Mouse (Mus musculus) limb, embryonic 15.5 days (tissue): Measurements from ENCODE around the gene Rtraf. TPM values are rescaled to one million over a fixed set of nuclear protein-coding genes. Genes with fewer than 3 reads are reported as not detected.

Source experiments
- ATAC-seq: fragments of 200-750 bp; cut with Nextera tagmentation; 2 replicates; pipeline ENCODE4 v1.8.0; 2017; ENCODE audit warnings: low read depth, moderate TSS enrichment; ENCODE audit not compliant: insufficient number of reproducible peaks, low FRiP score, low TSS enrichment
- H3K27ac ChIP-seq: fragments of 300-500 bp; sonication (generic); 2 replicates; pipeline ENCODE4 v1.5.1; 2015; ENCODE audit warnings: moderate library complexity, mild to moderate bottlenecking, inconsistent platforms
- H3K27me3 ChIP-seq: fragments of 300-500 bp; sonication (generic); 2 replicates; pipeline ENCODE4 v1.6.1; 2015; ENCODE audit warnings: inconsistent platforms
- H3K36me3 ChIP-seq: fragments of 300-500 bp; sonication (generic); 2 replicates; pipeline ENCODE4 v1.6.1; 2015; ENCODE audit warnings: inconsistent platforms
- H3K4me1 ChIP-seq: fragments of 300-500 bp; sonication (generic); 2 replicates; pipeline ENCODE4 v1.6.1; 2015; ENCODE audit warnings: inconsistent platforms
- H3K4me2 ChIP-seq: fragments of 300-500 bp; sonication (generic); 2 replicates; pipeline ENCODE4 v1.6.1; 2015; ENCODE audit warnings: mild to moderate bottlenecking, inconsistent platforms
- H3K4me3 ChIP-seq: fragments of 300-500 bp; sonication (generic); 2 replicates; pipeline ENCODE4 v1.5.1; 2015; ENCODE audit warnings: mild to moderate bottlenecking, inconsistent platforms
- H3K9ac ChIP-seq: fragments of 300-500 bp; sonication (generic); 2 replicates; pipeline ENCODE4 v1.6.1; 2015; ENCODE audit warnings: inconsistent platforms
- H3K9me3 ChIP-seq: fragments of 300-500 bp; sonication (generic); 2 replicates; pipeline ENCODE4 v1.6.1; 2016; ENCODE audit warnings: inconsistent platforms
- WGBS: fragments of 180-500 bp; shearing (Covaris S2); methylation state at CpG from one replicate; pipeline ENCODE4 v1.1.7; 2015; 5-methylcytosine and 5-hydroxymethylcytosine counted together
- polyA plus RNA-seq: library from polyadenylated mRNA; unstranded; fragments of >200 nt; fragmentation: Nextera tagmentation; extraction: Ambion mirVana; gene quantifications from 2 replicates; pipeline ENCODE4 v1.2.1, GENCODE M21; 2015

Rtraf gene
- polyA plus RNA-seq, 1 experiment from 2014 or later, result 202 TPM

- Histone ChIP-seq H3K9ac (no peak overlapping the region), H3K4me2 (no peak overlapping the region), H3K36me3 (peaks cover 4% of the 10 kb centered on the region; the same call in 1 of the 2 replicates), H3K27me3 (no peaks in the 10 kb centered on the region), H3K9me3 (no peaks in the 10 kb centered on the region), H3K4me3 (no peak overlapping the region), H3K4me1 (peaks cover 16% of the 10 kb centered on the region), H3K27ac (peak overlapping the region; percentile 22; the same call in 1 of the 2 replicates)
- 92% methylated on average over 6 of the region's 6 CpGs for WGBS
- no peak for ATAC-seq
Observed at GRCm38 (mm10) chr14:19768648-19769047, 55.0 kb downstream of the Rtraf start.

DNA sequence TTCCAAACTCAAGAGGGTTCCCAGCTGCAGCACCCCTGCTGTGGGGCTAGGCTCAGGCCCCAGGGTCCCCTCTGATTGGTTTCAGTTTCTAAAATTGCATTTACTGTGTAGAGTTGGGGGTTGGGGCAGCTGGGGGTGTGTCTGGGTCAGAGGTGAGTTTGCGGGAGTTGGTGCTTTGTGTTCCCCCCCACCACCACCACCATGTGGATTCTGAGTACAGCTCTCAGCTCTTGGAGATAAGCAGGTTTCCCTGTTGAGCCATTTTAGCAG, 57.3 kb downstream of the Rtraf start:
- H3K36me3 ChIP-seq, result peaks cover 4% of the 10 kb centered on the region; the same call in 1 of the 2 replicates
- no peak for ATAC-seq
- H3K27ac ChIP-seq, result no peak overlapping the region
- no peak overlapping the region for H3K4me2 ChIP-seq
- peaks cover 27% of the 10 kb centered on the region for H3K4me1 ChIP-seq
- no peaks in the 10 kb centered on the region for H3K27me3 ChIP-seq
- WGBS, result 21% methylated on average over 1 of the region's 1 CpGs
- H3K9ac ChIP-seq, result no peak overlapping the region
- H3K9me3 ChIP-seq, result no peaks in the 10 kb centered on the region
- H3K4me3 ChIP-seq, result no peak overlapping the region

- Histone ChIP-seq H3K9ac (no peak overlapping the region), H3K4me2 (no peak overlapping the region), H3K4me3 (no peak overlapping the region), H3K4me1 (peaks cover 30% of the 10 kb centered on the region), H3K9me3 (no peaks in the 10 kb centered on the region), H3K36me3 (peaks cover 4% of the 10 kb centered on the region; the same call in 1 of the 2 replicates), H3K27ac (no peak overlapping the region), H3K27me3 (no peaks in the 10 kb centered on the region)
- 69% methylated on average over 9 of the region's 9 CpGs for WGBS
- ATAC-seq, result no peak
Observed at GRCm38 (mm10) chr14:19765539-19766379, 57.9 kb downstream of the Rtraf start.

- no peak overlapping the region for H3K4me2 ChIP-seq
- 76% methylated on average over 8 of the region's 8 CpGs for WGBS
- H3K9me3 ChIP-seq, result no peaks in the 10 kb centered on the region
- no peak overlapping the region for H3K27ac ChIP-seq
- no peaks in the 10 kb centered on the region for H3K27me3 ChIP-seq
- H3K9ac ChIP-seq, result no peak overlapping the region
- no peak overlapping the region for H3K4me3 ChIP-seq
- no peak for ATAC-seq
- H3K4me1 ChIP-seq, result peaks cover 26% of the 10 kb centered on the region
- peaks cover 4% of the 10 kb centered on the region; the same call in 1 of the 2 replicates for H3K36me3 ChIP-seq
Observed at GRCm38 (mm10) chr14:19764331-19764730, 59.3 kb downstream of the Rtraf start.

- Histone ChIP-seq H3K27ac (no peak overlapping the region), H3K4me1 (peaks cover 30% of the 10 kb centered on the region), H3K36me3 (peaks cover 4% of the 10 kb centered on the region; the same call in 1 of the 2 replicates), H3K9ac (no peak overlapping the region), H3K4me2 (no peak overlapping the region), H3K9me3 (no peaks in the 10 kb centered on the region), H3K4me3 (no peak overlapping the region), H3K27me3 (no peaks in the 10 kb centered on the region)
- no peak for ATAC-seq
- WGBS, result 56% methylated on average over 8 of the region's 8 CpGs
Observed at GRCm38 (mm10) chr14:19763527-19763926, 60.1 kb downstream of the Rtraf start.

DNA sequence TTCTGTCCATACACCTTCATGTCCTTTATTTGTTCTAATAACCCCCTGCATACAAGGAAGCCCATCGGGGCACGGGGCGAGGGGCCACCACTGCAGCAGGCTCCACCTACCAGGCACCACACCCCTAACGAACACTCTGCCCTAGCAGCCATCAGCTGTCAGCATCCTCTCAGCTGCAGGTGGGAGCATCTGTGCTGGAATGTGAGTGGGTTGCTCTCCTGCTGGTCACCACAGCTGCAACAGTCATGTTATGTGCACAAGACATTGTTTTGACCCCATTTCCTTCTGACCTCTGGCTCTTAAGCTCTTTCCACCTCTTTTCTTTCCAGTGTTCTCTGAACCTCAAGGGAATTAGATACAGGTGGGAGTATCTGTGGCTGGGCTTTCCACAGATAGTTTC, 61.6 kb downstream of the Rtraf start:
- Histone ChIP-seq H3K4me1 (peaks cover 28% of the 10 kb centered on the region), H3K27ac (no peak overlapping the region)

More for the DNA sequence above, 61.6 kb downstream of the Rtraf start:
- no peaks in the 10 kb centered on the region for H3K27me3 ChIP-seq
- H3K4me2 ChIP-seq, result no peak overlapping the region
- H3K9ac ChIP-seq, result no peak overlapping the region
- no peak overlapping the region for H3K4me3 ChIP-seq
- 0 out of 2 replicates have a peak, but pooled peaks cover 7% of the 10 kb centered on the region for H3K36me3 ChIP-seq
- H3K9me3 ChIP-seq, result no peaks in the 10 kb centered on the region
- WGBS, result 38% methylated on average over 4 of the region's 4 CpGs
- ATAC-seq, result no peak

Other genes starting within 250 kb of the Rtraf start
- 1.3 and 1.9 TPM in 2 replicates for gene Gm2237, start 238.7 kb downstream of the Rtraf start, polyA plus RNA-seq
- not detected in 2 replicates for gene Gm5458, start 221.2 kb downstream of the Rtraf start, polyA plus RNA-seq
- gene Nid2, start 72.6 kb downstream of the Rtraf start, polyA plus RNA-seq, result 91.1 and 100 TPM in 2 replicates
- gene Gng2, start 153.8 kb upstream of the Rtraf start, polyA plus RNA-seq, result 49.4 and 60.6 TPM in 2 replicates